Mouse (Mus musculus): Measurements from ENCODE around the gene Olfr453.

DNA sequence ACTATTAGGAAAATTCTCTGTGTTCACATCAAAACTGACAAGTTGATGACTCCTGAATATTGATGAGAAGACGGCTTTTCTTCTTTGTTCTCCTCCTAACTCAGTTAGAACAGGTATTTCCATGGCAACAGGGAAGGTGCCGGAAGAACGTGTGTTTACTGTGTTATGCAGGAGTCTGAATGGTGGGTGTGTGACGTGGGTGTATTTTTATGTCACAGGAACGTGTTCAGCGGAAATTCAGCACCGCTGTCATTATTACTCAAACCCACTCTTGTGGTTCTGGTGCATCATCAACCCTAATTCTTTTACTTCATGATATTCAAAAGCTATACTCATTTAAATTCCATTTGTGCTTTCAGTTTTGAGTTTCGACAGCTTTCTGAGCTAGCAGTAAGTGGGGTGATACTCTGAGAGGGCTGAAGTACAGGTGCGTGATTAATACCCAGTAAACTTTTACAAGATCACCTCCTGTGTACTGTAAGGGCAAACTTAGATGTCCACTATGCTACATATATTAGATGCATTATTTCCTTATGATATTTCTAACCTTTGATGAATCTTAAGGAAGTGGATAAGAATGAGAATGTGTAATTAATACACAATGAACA, 51.9 kb downstream of the Olfr453 start:
- no peak for TF ChIP-seq POLR2A (IDR thresholded peaks at IDR 0.05; ENCODE audit: borderline replicate concordance, low read depth, low read length)
- TF ChIP-seq CTCF (IDR thresholded peaks at IDR 0.05; ENCODE audit: low read depth, low read length): no peak
